Mouse (Mus musculus) midbrain, embryonic 11.5 days (tissue): ENCODE data around the gene Afg3l1. TPM values are rescaled to one million over a fixed set of nuclear protein-coding genes. Genes with fewer than 3 reads are reported as not detected.
"Not testable (repeated sequence)": the region's sequence is repeated elsewhere in the genome, so short reads cannot be mapped to it uniquely, and the experiment has no call there.

Experiments used
- ATAC-seq: fragments of 200-750 bp; cut with Nextera tagmentation; 2 replicates; pipeline ENCODE4 v1.8.0; 2017; ENCODE audit warnings: moderate TSS enrichment, moderate library complexity; ENCODE audit not compliant: low FRiP score
- DNase-seq: peaks from one replicate; pipeline ENCODE4 v3.0.0; 2015; ENCODE audit warnings: low spot score; ENCODE audit errors: missing footprints
- H3K27ac ChIP-seq: fragments of 300-500 bp; sonication (generic); 2 replicates; pipeline ENCODE4 v1.5.1; 2014; ENCODE audit warnings: low read depth, low read length
- H3K27me3 ChIP-seq: fragments of 300-500 bp; sonication (generic); 2 replicates; pipeline ENCODE4 v1.6.1; 2014; ENCODE audit warnings: mild to moderate bottlenecking, low read length, moderate library complexity, mixed read lengths; ENCODE audit not compliant: control insufficient read depth, insufficient read depth
- H3K36me3 ChIP-seq: fragments of 300-500 bp; sonication (generic); 2 replicates; pipeline ENCODE4 v1.6.1; 2014; ENCODE audit warnings: mild to moderate bottlenecking, low read length, moderate library complexity, mixed read lengths; ENCODE audit not compliant: control insufficient read depth, insufficient read depth
- H3K4me1 ChIP-seq: fragments of 300-500 bp; sonication (generic); 2 replicates; pipeline ENCODE4 v1.6.1; 2014; ENCODE audit warnings: low read length; ENCODE audit not compliant: control insufficient read depth, insufficient read depth
- H3K4me2 ChIP-seq: fragments of 300-500 bp; sonication (generic); 2 replicates; pipeline ENCODE4 v1.6.1; 2014; ENCODE audit warnings: mild to moderate bottlenecking, moderate library complexity
- H3K4me3 ChIP-seq: fragments of 300-500 bp; sonication (generic); 2 replicates; pipeline ENCODE4 v1.5.1; 2014; ENCODE audit warnings: low read depth, low read length
- H3K9ac ChIP-seq: fragments of 300-500 bp; sonication (generic); 2 replicates; pipeline ENCODE4 v1.6.1; 2014; ENCODE audit warnings: low read length
- H3K9me3 ChIP-seq: fragments of 300-500 bp; sonication (generic); 2 replicates; pipeline ENCODE4 v1.6.1; 2016; ENCODE audit warnings: low read length; ENCODE audit not compliant: control insufficient read depth
- WGBS: fragments of 180-500 bp; shearing (Covaris S2); extraction: QIAGEN DNeasy Blood & Tissue Kit; methylation state at CpG from one replicate; pipeline ENCODE4 v1.1.7; 2014; 5-methylcytosine and 5-hydroxymethylcytosine counted together
- polyA plus RNA-seq: library from polyadenylated mRNA; unstranded; fragments of >200 nt; fragmentation: Nextera tagmentation; extraction: Ambion mirVana; gene quantifications from 2 replicates; pipeline ENCODE4 v1.2.1, GENCODE M21; 2014

Gene Afg3l1
- polyA plus RNA-seq, 1 experiment from 2014 or later: 39.9 TPM

GRCm38 (mm10) chr8:123515540-123515897 is 37.8 kb downstream of the Afg3l1 start:
- Histone ChIP-seq H3K4me2 (peak overlapping the region; percentile 83), H3K27ac (no peak overlapping the region; the same call in 1 of the 2 replicates), H3K4me3 (peak overlapping the region; percentile 75), H3K9ac (peak overlapping the region; percentile 47; the same call in 1 of the 2 replicates), H3K4me1 (peaks cover 11% of the 10 kb centered on the region), H3K27me3 (no peaks in the 10 kb centered on the region; the same call in 1 of the 2 replicates), H3K9me3 (no peaks in the 10 kb centered on the region), H3K36me3 (0 out of 2 replicates have a peak, but pooled peaks cover 2% of the 10 kb centered on the region)
- ATAC-seq (no peak), DNase-seq (peak; percentile 92)
- WGBS: under 1% methylated on average over 11 of the region's 11 CpGs

- ATAC-seq (no peak), DNase-seq (no peak)
- H3K9me3 ChIP-seq: no peaks in the 10 kb centered on the region
- H3K4me1 ChIP-seq: peaks cover 11% of the 10 kb centered on the region
- 28% methylated on average over 2 of the region's 2 CpGs for WGBS
- no peak overlapping the region for H3K4me3 ChIP-seq
- no peak overlapping the region for H3K27ac ChIP-seq
- H3K9ac ChIP-seq: no peak overlapping the region
- no peak overlapping the region for H3K4me2 ChIP-seq
- H3K36me3 ChIP-seq: peaks cover 5% of the 10 kb centered on the region; the same call in 1 of the 2 replicates
- no peaks in the 10 kb centered on the region; the same call in 1 of the 2 replicates for H3K27me3 ChIP-seq
Measured at GRCm38 (mm10) chr8:123516596-123516995, 38.9 kb downstream of the Afg3l1 start.

GRCm38 (mm10) chr8:123518172-123518571 is 40.5 kb downstream of the Afg3l1 start:
- Histone ChIP-seq H3K4me2 (peak overlapping the region; percentile 86), H3K36me3 (peaks cover 10% of the 10 kb centered on the region), H3K4me1 (peaks cover 11% of the 10 kb centered on the region), H3K4me3 (peak overlapping the region; percentile 76), H3K9ac (0 out of 2 replicates have a peak overlapping the region, but pooled peaks have one; percentile 25), H3K9me3 (no peaks in the 10 kb centered on the region), H3K27ac (no peak overlapping the region), H3K27me3 (no peaks in the 10 kb centered on the region; the same call in 1 of the 2 replicates)
- ATAC-seq (no peak), DNase-seq (no peak)
- 47% methylated on average over 10 of the region's 10 CpGs for WGBS

GRCm38 (mm10) chr8:123518667-123519066 is 41.0 kb downstream of the Afg3l1 start, which contains the start of gene Gas8:
Gas8 (plus strand) TSS chr8:123518834.
- Histone ChIP-seq H3K4me2 (peak within 1 kb of the TSS; percentile 86), H3K9me3 (no peaks in the 10 kb centered on the region), H3K36me3 (peaks cover 10% of the 10 kb centered on the region), H3K4me1 (peaks cover 11% of the 10 kb centered on the region), H3K27me3 (no peaks in the 10 kb centered on the region; the same call in 1 of the 2 replicates), H3K4me3 (peak within 1 kb of the TSS; percentile 76), H3K27ac (no peak within 1 kb of the TSS), H3K9ac (peak within 1 kb of the TSS; percentile 77)
- under 1% methylated on average over 20 of the region's 20 CpGs for WGBS
- ATAC-seq (peak; percentile 88), DNase-seq (peak; percentile 98)

- WGBS: 83% methylated on average over 1 of the region's 1 CpGs
- not testable (repeated sequence) for H3K4me3 ChIP-seq
Measured at GRCm38 (mm10) chr8:123520048-123520447, 42.3 kb downstream of the Afg3l1 start.

GRCm38 (mm10) chr8:123527720-123528489 is 50.2 kb downstream of the Afg3l1 start:
- WGBS: 94% methylated on average over 25 of the region's 25 CpGs
- Histone ChIP-seq H3K4me3 (no peak overlapping the region), H3K4me1 (no peaks in the 10 kb centered on the region), H3K27me3 (no peaks in the 10 kb centered on the region), H3K9me3 (no peaks in the 10 kb centered on the region), H3K36me3 (peaks cover 43% of the 10 kb centered on the region), H3K4me2 (no peak overlapping the region), H3K27ac (no peak overlapping the region), H3K9ac (no peak overlapping the region)
- no peak for ATAC-seq
- no peak for DNase-seq

More at GRCm38 (mm10) chr8:123520048-123520447, 42.3 kb downstream of the Afg3l1 start:
- H3K27me3 ChIP-seq, H3K4me1 ChIP-seq, H3K4me2 ChIP-seq, ATAC-seq, H3K27ac ChIP-seq, H3K9ac ChIP-seq, DNase-seq, H3K9me3 ChIP-seq: not testable (repeated sequence)
- H3K36me3 ChIP-seq: peaks cover 16% of the 10 kb centered on the region

- Histone ChIP-seq H3K4me3 (no peak overlapping the region), H3K9me3 (no peaks in the 10 kb centered on the region), H3K27me3 (peaks cover 3% of the 10 kb centered on the region; the same call in 1 of the 2 replicates), H3K4me2 (no peak overlapping the region), H3K27ac (no peak overlapping the region), H3K4me1 (no peaks in the 10 kb centered on the region), H3K36me3 (peaks cover 25% of the 10 kb centered on the region; the same call in 1 of the 2 replicates), H3K9ac (no peak overlapping the region)
- 86% methylated on average over 9 of the region's 9 CpGs for WGBS
- ATAC-seq (no peak), DNase-seq (peak; percentile 82)
Measured at GRCm38 (mm10) chr8:123536242-123536989, 58.7 kb downstream of the Afg3l1 start.

- no peak for ATAC-seq
- WGBS: 28% methylated on average over 9 of the region's 10 CpGs
Measured at GRCm38 (mm10) chr8:123536990-123537380, 59.3 kb downstream of the Afg3l1 start.

More at GRCm38 (mm10) chr8:123536990-123537380, 59.3 kb downstream of the Afg3l1 start:
- no peak overlapping the region for H3K27ac ChIP-seq
- no peaks in the 10 kb centered on the region for H3K4me1 ChIP-seq
- no peak overlapping the region for H3K4me2 ChIP-seq
- H3K27me3 ChIP-seq: peaks cover 3% of the 10 kb centered on the region; the same call in 1 of the 2 replicates
- H3K9ac ChIP-seq: no peak overlapping the region
- no peak for DNase-seq
- no peaks in the 10 kb centered on the region for H3K9me3 ChIP-seq
- peaks cover 22% of the 10 kb centered on the region; the same call in 1 of the 2 replicates for H3K36me3 ChIP-seq
- no peak overlapping the region for H3K4me3 ChIP-seq
